Mouse (Mus musculus): ENCODE data around the gene Tppp2. TPM values are rescaled to one million over a fixed set of nuclear protein-coding genes. Genes with fewer than 3 reads are reported as not detected.

Gene Tppp2
- polyA plus RNA-seq, 1 experiment: not detected

GRCm38 (mm10) chr14:51929309-51929943 is 11.2 kb downstream of the Tppp2 start:
- peak; percentile 70 for DNase-seq (ENCODE audit: low read depth)

GRCm38 (mm10) chr14:51929968-51930367 is 11.7 kb downstream of the Tppp2 start:
- no peak for TF ChIP-seq POLR2A (IDR thresholded peaks at IDR 0.05; ENCODE audit: borderline replicate concordance, extremely low read depth, insufficient read depth, insufficient read length, poor library complexity, severe bottlenecking)
- peak; percentile 5; the same call in 1 of the 2 replicates for TF ChIP-seq CTCF (IDR thresholded peaks at IDR 0.05; ENCODE audit: borderline replicate concordance, extremely low read depth, insufficient read depth, insufficient read length)
- DNase-seq (ENCODE audit: low read depth): no peak

More at GRCm38 (mm10) chr14:51929309-51929943, 11.2 kb downstream of the Tppp2 start:
- no peak for TF ChIP-seq POLR2A (IDR thresholded peaks at IDR 0.05; ENCODE audit: borderline replicate concordance, extremely low read depth, insufficient read depth, insufficient read length, poor library complexity, severe bottlenecking)
- TF ChIP-seq CTCF (IDR thresholded peaks at IDR 0.05; ENCODE audit: borderline replicate concordance, extremely low read depth, insufficient read depth, insufficient read length): no peak

GRCm38 (mm10) chr14:51930824-51931223 is 12.6 kb downstream of the Tppp2 start:
- peak; percentile 90 for DNase-seq (ENCODE audit: low read depth)
- no peak for TF ChIP-seq POLR2A (IDR thresholded peaks at IDR 0.05; ENCODE audit: borderline replicate concordance, extremely low read depth, insufficient read depth, insufficient read length, poor library complexity, severe bottlenecking)
- TF ChIP-seq CTCF (IDR thresholded peaks at IDR 0.05; ENCODE audit: borderline replicate concordance, extremely low read depth, insufficient read depth, insufficient read length): peak; percentile 71

GRCm38 (mm10) chr14:51932092-51933020 is 14.1 kb downstream of the Tppp2 start:
- no peak for TF ChIP-seq CTCF (IDR thresholded peaks at IDR 0.05; ENCODE audit: borderline replicate concordance, extremely low read depth, insufficient read depth, insufficient read length)
- TF ChIP-seq POLR2A (IDR thresholded peaks at IDR 0.05; ENCODE audit: borderline replicate concordance, extremely low read depth, insufficient read depth, insufficient read length, poor library complexity, severe bottlenecking): no peak

GRCm38 (mm10) chr14:51939005-51939404 is 20.8 kb downstream of the Tppp2 start:
- no peak for TF ChIP-seq CTCF (IDR thresholded peaks at IDR 0.05; ENCODE audit: borderline replicate concordance, extremely low read depth, insufficient read depth, insufficient read length)
- TF ChIP-seq POLR2A (IDR thresholded peaks at IDR 0.05; ENCODE audit: borderline replicate concordance, extremely low read depth, insufficient read depth, insufficient read length, poor library complexity, severe bottlenecking): no peak

More at GRCm38 (mm10) chr14:51932092-51933020, 14.1 kb downstream of the Tppp2 start:
- no peak for DNase-seq (ENCODE audit: low read depth)

GRCm38 (mm10) chr14:51940944-51941560 is 22.8 kb downstream of the Tppp2 start:
- no peak for DNase-seq (ENCODE audit: low read depth)
- TF ChIP-seq POLR2A (IDR thresholded peaks at IDR 0.05; ENCODE audit: borderline replicate concordance, extremely low read depth, insufficient read depth, insufficient read length, poor library complexity, severe bottlenecking) (no peak), CTCF (IDR thresholded peaks at IDR 0.05; ENCODE audit: borderline replicate concordance, extremely low read depth, insufficient read depth, insufficient read length) (no peak)

More at GRCm38 (mm10) chr14:51939005-51939404, 20.8 kb downstream of the Tppp2 start:
- DNase-seq (ENCODE audit: low read depth): no peak

- no peak for DNase-seq (ENCODE audit: low read depth)
- TF ChIP-seq CTCF (IDR thresholded peaks at IDR 0.05; ENCODE audit: borderline replicate concordance, extremely low read depth, insufficient read depth, insufficient read length) (no peak), POLR2A (IDR thresholded peaks at IDR 0.05; ENCODE audit: borderline replicate concordance, extremely low read depth, insufficient read depth, insufficient read length, poor library complexity, severe bottlenecking) (no peak)
These were observed 23.4 kb downstream of the Tppp2 start for GRCm38 (mm10) chr14:51941577-51941976.

GRCm38 (mm10) chr14:51942236-51942635 is 24.0 kb downstream of the Tppp2 start:
- TF ChIP-seq CTCF (IDR thresholded peaks at IDR 0.05; ENCODE audit: borderline replicate concordance, extremely low read depth, insufficient read depth, insufficient read length): no peak
- no peak for TF ChIP-seq POLR2A (IDR thresholded peaks at IDR 0.05; ENCODE audit: borderline replicate concordance, extremely low read depth, insufficient read depth, insufficient read length, poor library complexity, severe bottlenecking)
- no peak for DNase-seq (ENCODE audit: low read depth)

GRCm38 (mm10) chr14:51943336-51943735 is 25.1 kb downstream of the Tppp2 start:
- TF ChIP-seq POLR2A (IDR thresholded peaks at IDR 0.05; ENCODE audit: borderline replicate concordance, extremely low read depth, insufficient read depth, insufficient read length, poor library complexity, severe bottlenecking) (no peak), CTCF (IDR thresholded peaks at IDR 0.05; ENCODE audit: borderline replicate concordance, extremely low read depth, insufficient read depth, insufficient read length) (no peak)
- no peak for DNase-seq (ENCODE audit: low read depth)

GRCm38 (mm10) chr14:51960316-51960715 is 42.1 kb downstream of the Tppp2 start:
- no peak for TF ChIP-seq POLR2A (IDR thresholded peaks at IDR 0.05; ENCODE audit: borderline replicate concordance, extremely low read depth, insufficient read depth, insufficient read length, poor library complexity, severe bottlenecking)
- TF ChIP-seq CTCF (IDR thresholded peaks at IDR 0.05; ENCODE audit: borderline replicate concordance, extremely low read depth, insufficient read depth, insufficient read length): no peak
- DNase-seq (ENCODE audit: low read depth): no peak

- peak; percentile 30 for DNase-seq (ENCODE audit: low read depth)
- TF ChIP-seq POLR2A (IDR thresholded peaks at IDR 0.05; ENCODE audit: borderline replicate concordance, extremely low read depth, insufficient read depth, insufficient read length, poor library complexity, severe bottlenecking) (no peak), CTCF (IDR thresholded peaks at IDR 0.05; ENCODE audit: borderline replicate concordance, extremely low read depth, insufficient read depth, insufficient read length) (no peak)
These were observed 49.2 kb downstream of the Tppp2 start for GRCm38 (mm10) chr14:51967400-51967799.

Other genes starting within 250 kb of the Tppp2 start
- gene Gm17079, start 223.0 kb upstream of the Tppp2 start, polyA plus RNA-seq (2012; rRNA removed): not detected in 2 replicates
- gene Gm5800, start 201.2 kb upstream of the Tppp2 start, polyA plus RNA-seq (2012; rRNA removed): not detected in 2 replicates
- gene Ang4, start 144.8 kb upstream of the Tppp2 start, polyA plus RNA-seq (2012; rRNA removed): not detected in 2 replicates
- gene AY358078, start 118.4 kb upstream of the Tppp2 start, polyA plus RNA-seq (2012; rRNA removed): not detected in 2 replicates
- gene Ear6, start 64.7 kb upstream of the Tppp2 start, polyA plus RNA-seq (2012; rRNA removed): 0.14 TPM in 1 of 2 replicates, not detected in the other
- 64.9 and 76.0 TPM in 2 replicates for gene Mettl17, start 33.6 kb upstream of the Tppp2 start, polyA plus RNA-seq (2012; rRNA removed)
- 12.1 and 15.3 TPM in 2 replicates for gene Slc39a2, start 25.5 kb upstream of the Tppp2 start, polyA plus RNA-seq (2012; rRNA removed)
- 80.5 and 115 TPM in 2 replicates for gene Ndrg2, start 4.3 kb upstream of the Tppp2 start, polyA plus RNA-seq (2012; rRNA removed)
- not detected in 2 replicates for gene Rnase13, start 4.3 kb downstream of the Tppp2 start, polyA plus RNA-seq (2012; rRNA removed)
- 100 and 106 TPM in 2 replicates for gene Arhgef40, start 66.3 kb downstream of the Tppp2 start, polyA plus RNA-seq (2012; rRNA removed)
- 1.9 and 3.6 TPM in 2 replicates for gene Tmem253, start 97.2 kb downstream of the Tppp2 start, polyA plus RNA-seq (2012; rRNA removed)
- gene Zfp219, start 102.3 kb downstream of the Tppp2 start, polyA plus RNA-seq (2012; rRNA removed): 177 and 242 TPM in 2 replicates
- not detected in 2 replicates for gene Olfr221, start 124.0 kb downstream of the Tppp2 start, polyA plus RNA-seq (2012; rRNA removed)
- gene Hnrnpc, start 185.6 kb downstream of the Tppp2 start, polyA plus RNA-seq (2012; rRNA removed): 405 and 455 TPM in 2 replicates
- gene Rpgrip1, start 192.3 kb downstream of the Tppp2 start, polyA plus RNA-seq (2012; rRNA removed): 2.0 and 2.3 TPM in 2 replicates

Measured in brain, embryonic 14.5 days (tissue).